Mouse (Mus musculus): ENCODE measurements at regions not wholly inside any gene's neighbourhood (a gene's known extent, or its start where the extent isn't known, plus 50 kb on each side); places are given as distances from the start of the nearest gene placed in this dataset.

DNA sequence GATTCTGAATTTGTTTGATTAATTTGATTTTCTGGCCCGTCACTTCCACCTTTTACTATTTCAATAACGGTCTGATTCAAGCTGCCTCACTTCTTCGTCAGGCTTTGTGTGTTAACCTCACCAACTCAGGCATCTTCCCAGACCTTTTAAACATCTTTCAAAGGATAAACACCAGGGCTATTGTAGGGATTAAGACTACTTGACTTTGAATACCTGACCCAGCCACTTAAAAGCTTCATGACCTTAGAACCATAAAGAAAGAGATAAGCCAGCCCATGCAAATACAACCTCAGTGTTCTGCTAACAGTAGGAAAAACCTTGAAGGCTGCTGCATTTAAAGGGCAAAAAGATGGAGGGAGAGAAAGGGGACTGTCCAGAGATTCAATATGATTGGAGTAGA, 386.9 kb upstream of the Castor2 start:
- TF ChIP-seq CTCF (conservative IDR thresholded peaks at IDR 0.05; ENCODE audit: insufficient read depth, insufficient read length, low read depth, low read length), result no peak
- no peak for TF ChIP-seq POLR2A (IDR thresholded peaks at IDR 0.05; ENCODE audit: low read depth, low read length)
